Mouse (Mus musculus) kidney, postnatal 0 days (tissue): Measurements from ENCODE around the gene Slc12a9. TPM values are rescaled to one million over a fixed set of nuclear protein-coding genes. Genes with fewer than 3 reads are reported as not detected.
"Not testable (repeated sequence)": the region's sequence is repeated elsewhere in the genome, so short reads cannot be mapped to it uniquely, and the experiment has no call there.

Source experiments
- ATAC-seq: fragments of 200-750 bp; cut with Nextera tagmentation; replicated peaks from 2 replicates; pipeline ENCODE4 v1.8.0; 2017; ENCODE audit warnings: low read depth, moderate number of reproducible peaks, moderate TSS enrichment, moderate library complexity; ENCODE audit not compliant: low FRiP score
- DNase-seq: peaks from one replicate; pipeline ENCODE4 v3.0.0-alpha.2; 2016; ENCODE audit warnings: low spot score
- H3K27ac ChIP-seq: fragments of 300-500 bp; sonication (generic); 2 replicates; pipeline ENCODE4 v1.5.1; 2014; ENCODE audit warnings: mild to moderate bottlenecking
- H3K27me3 ChIP-seq: fragments of 300-500 bp; sonication (generic); 2 replicates; pipeline ENCODE4 v1.6.1; 2014; ENCODE audit warnings: low read length, mixed read lengths; ENCODE audit not compliant: insufficient read depth
- H3K36me3 ChIP-seq: fragments of 300-500 bp; sonication (generic); 2 replicates; pipeline ENCODE4 v1.6.1; 2014; ENCODE audit warnings: low read length, mixed read lengths; ENCODE audit not compliant: insufficient read depth
- H3K4me1 ChIP-seq: fragments of 300-500 bp; sonication (generic); replicated peaks from 2 replicates; pipeline ENCODE4 v1.6.1; 2014; ENCODE audit warnings: antibody characterized with exemption, low read length, mixed read lengths; ENCODE audit not compliant: insufficient read depth
- H3K4me2 ChIP-seq: fragments of 300-500 bp; sonication (generic); 2 replicates; pipeline ENCODE4 v1.6.1; 2014; ENCODE audit warnings: mild to moderate bottlenecking, low read length, moderate library complexity, mixed read lengths
- H3K4me3 ChIP-seq: fragments of 300-500 bp; sonication (generic); replicated peaks from 2 replicates; pipeline ENCODE4 v1.5.1; 2014; ENCODE audit warnings: low read depth, low read length
- H3K9ac ChIP-seq: fragments of 300-500 bp; sonication (generic); 2 replicates; pipeline ENCODE4 v1.6.1; 2014; ENCODE audit warnings: low read depth, low read length
- H3K9me3 ChIP-seq: fragments of 300-500 bp; sonication (generic); replicated peaks from 2 replicates; pipeline ENCODE4 v1.6.1; 2016; ENCODE audit warnings: low read length, inconsistent platforms, mixed read lengths
- CTCF ChIP-seq: IDR thresholded peaks from 2 replicates; pipeline ENCODE4 v1.5.1; 2016; ENCODE audit warnings: antibody characterized with exemption, low read depth, mild to moderate bottlenecking, moderate library complexity
- WGBS: fragments of 180-500 bp; shearing (Covaris S2); extraction: QIAGEN DNeasy Blood & Tissue Kit; methylation state at CpG from one replicate; pipeline ENCODE4 v1.1.7; 2014; 5-methylcytosine and 5-hydroxymethylcytosine counted together
- polyA plus RNA-seq: library from polyadenylated mRNA; unstranded; fragments of >200 nt; fragmentation: Nextera tagmentation; extraction: Ambion mirVana; gene quantifications from 2 replicates; pipeline ENCODE4 v1.2.1, GENCODE M21; 2015

Slc12a9 gene
- polyA plus RNA-seq, 1 experiment from 2014 or later, result 11.8 TPM

- no peak overlapping the region for H3K27ac ChIP-seq
- peaks cover 25% of the 10 kb centered on the region; the same call in 1 of the 2 replicates for H3K27me3 ChIP-seq
- H3K9me3 ChIP-seq, result no peaks in the 10 kb centered on the region
- ATAC-seq (no peak), DNase-seq (peak; percentile 62)
- peak overlapping the region; percentile 84 for H3K4me2 ChIP-seq
- peaks cover 23% of the 10 kb centered on the region for H3K4me1 ChIP-seq
- H3K4me3 ChIP-seq, result peak overlapping the region; percentile 18; the same call in 1 of the 2 replicates
- peak overlapping the region; percentile 28; the same call in 1 of the 2 replicates for H3K9ac ChIP-seq
- peak; percentile 62 for TF ChIP-seq CTCF
- H3K36me3 ChIP-seq, result no peaks in the 10 kb centered on the region
- WGBS, result 3% methylated on average over 25 of the region's 25 CpGs
Measured at GRCm38 (mm10) chr5:137288999-137289470, 44.4 kb downstream of the Slc12a9 start.

- Histone ChIP-seq H3K9me3 (no peaks in the 10 kb centered on the region), H3K9ac (peak overlapping the region; percentile 50; the same call in 1 of the 2 replicates), H3K36me3 (no peaks in the 10 kb centered on the region), H3K27me3 (peaks cover 25% of the 10 kb centered on the region; the same call in 1 of the 2 replicates), H3K4me1 (peaks cover 23% of the 10 kb centered on the region), H3K27ac (no peak overlapping the region), H3K4me3 (peak overlapping the region; percentile 37), H3K4me2 (peak overlapping the region; percentile 84)
- no peak for ATAC-seq
- DNase-seq, result no peak
- under 1% methylated on average over 48 of the region's 65 CpGs for WGBS
- TF ChIP-seq CTCF, result no peak
Measured at GRCm38 (mm10) chr5:137287953-137288743, 45.2 kb downstream of the Slc12a9 start.

- Histone ChIP-seq H3K9me3 (no peaks in the 10 kb centered on the region), H3K4me2 (peak within 1 kb of the TSS; percentile 84), H3K4me3 (peak within 1 kb of the TSS; percentile 37), H3K27ac (no peak within 1 kb of the TSS), H3K36me3 (no peaks in the 10 kb centered on the region), H3K4me1 (peaks cover 23% of the 10 kb centered on the region), H3K9ac (peak within 1 kb of the TSS; percentile 50; the same call in 1 of the 2 replicates), H3K27me3 (peaks cover 25% of the 10 kb centered on the region; the same call in 1 of the 2 replicates)
- 2% methylated on average over 40 of the region's 40 CpGs for WGBS
- 0 out of 2 replicates have a peak, but pooled peaks have one; percentile 9 for ATAC-seq
- no peak for TF ChIP-seq CTCF
- DNase-seq, result no peak
Measured at GRCm38 (mm10) chr5:137287032-137287952, 46.1 kb downstream of the Slc12a9 start, which contains the start of gene Ache. TSS of gene Ache (plus strand) at chr5:137287519.

GRCm38 (mm10) chr5:137286655-137287031 is 46.8 kb downstream of the Slc12a9 start:
- Histone ChIP-seq H3K9ac (0 out of 2 replicates have a peak overlapping the region, but pooled peaks have one; percentile 18), H3K27me3 (peaks cover 25% of the 10 kb centered on the region; the same call in 1 of the 2 replicates), H3K36me3 (no peaks in the 10 kb centered on the region), H3K9me3 (no peaks in the 10 kb centered on the region), H3K4me3 (peak overlapping the region; percentile 23; the same call in 1 of the 2 replicates), H3K4me2 (peak overlapping the region; percentile 84), H3K4me1 (peaks cover 23% of the 10 kb centered on the region), H3K27ac (no peak overlapping the region)
- WGBS, result under 1% methylated on average over 15 of the region's 16 CpGs
- TF ChIP-seq CTCF, result peak; percentile 88
- ATAC-seq (peak; percentile 44; the same call in 1 of the 2 replicates), DNase-seq (peak; percentile 90)

- ATAC-seq (no peak), DNase-seq (no peak)
- Histone ChIP-seq H3K4me3 (no peak overlapping the region), H3K27me3 (peaks cover 25% of the 10 kb centered on the region; the same call in 1 of the 2 replicates), H3K9me3 (no peaks in the 10 kb centered on the region), H3K9ac (no peak overlapping the region), H3K4me2 (no peak overlapping the region), H3K36me3 (no peaks in the 10 kb centered on the region), H3K27ac (no peak overlapping the region), H3K4me1 (peaks cover 23% of the 10 kb centered on the region)
- no peak for TF ChIP-seq CTCF
- 20% methylated on average over 7 of the region's 7 CpGs for WGBS
Measured at GRCm38 (mm10) chr5:137285986-137286385, 47.4 kb downstream of the Slc12a9 start.

- H3K9ac ChIP-seq, result no peak overlapping the region
- H3K4me1 ChIP-seq, result peaks cover 23% of the 10 kb centered on the region
- peaks cover 22% of the 10 kb centered on the region; the same call in 1 of the 2 replicates for H3K27me3 ChIP-seq
- peak; percentile 78 for TF ChIP-seq CTCF
- ATAC-seq, result no peak
- H3K27ac ChIP-seq, result no peak overlapping the region
- DNase-seq, result no peak
- WGBS, result 65% methylated on average over 5 of the region's 5 CpGs
- H3K4me3 ChIP-seq, result no peak overlapping the region
- H3K4me2 ChIP-seq, result no peak overlapping the region
- H3K36me3 ChIP-seq, result no peaks in the 10 kb centered on the region
- no peaks in the 10 kb centered on the region for H3K9me3 ChIP-seq
Measured at GRCm38 (mm10) chr5:137285045-137285444, 48.4 kb downstream of the Slc12a9 start.

- not testable (repeated sequence) for H3K4me3 ChIP-seq, H3K9me3 ChIP-seq, DNase-seq, H3K4me2 ChIP-seq, ATAC-seq, H3K36me3 ChIP-seq, H3K9ac ChIP-seq, H3K27ac ChIP-seq
- 82% methylated on average over 5 of the region's 6 CpGs for WGBS
- Histone ChIP-seq H3K4me1 (peaks cover 23% of the 10 kb centered on the region), H3K27me3 (peaks cover 16% of the 10 kb centered on the region; the same call in 1 of the 2 replicates)
Measured at GRCm38 (mm10) chr5:137284411-137284810, 49.0 kb downstream of the Slc12a9 start.
